1 mouse cellular context compared by ENCODE assay signal in the genomic region with DNA sequence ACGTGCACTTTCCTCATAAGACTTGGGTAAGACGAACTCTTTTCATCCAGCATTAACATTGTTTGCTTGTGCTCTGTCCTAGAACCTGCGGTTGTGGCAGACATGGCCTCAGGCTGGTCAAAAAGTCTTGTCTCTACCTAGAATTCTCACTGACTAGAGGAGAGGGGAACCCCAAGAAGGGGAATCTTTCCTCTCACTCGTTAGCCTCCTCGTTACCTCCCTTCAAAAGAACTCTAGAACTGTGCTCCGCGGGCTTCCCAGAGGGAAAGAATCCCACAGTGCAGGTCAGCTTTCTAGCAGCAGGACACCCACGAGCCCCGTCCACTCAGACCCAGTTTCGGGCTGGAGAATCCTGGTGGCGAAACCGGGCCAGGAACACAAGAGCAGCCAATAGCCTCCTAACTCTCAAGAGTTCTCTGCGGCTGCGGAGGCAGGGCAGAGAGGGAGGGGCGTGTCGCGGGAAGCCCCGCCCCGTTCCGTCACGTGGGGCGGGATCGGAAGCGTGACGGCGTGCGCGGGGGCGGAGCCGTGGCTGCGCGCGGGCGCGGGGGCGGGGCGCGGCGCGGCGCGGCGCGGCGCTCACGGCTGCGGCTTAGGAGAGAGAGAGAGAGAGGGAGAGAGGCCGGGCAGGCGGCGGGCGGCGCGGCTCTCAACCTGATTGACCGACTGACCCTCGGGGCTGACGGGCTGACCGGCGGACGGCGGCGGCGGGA.
A peak's percentile ranks its signal among the peaks of the same experiment; 100 is the strongest.
TF ChIP-seq lines count a peak whose summit lies in the region.

A gene (plus strand): TSS at position 553 of the 713 bp plus-strand sequence.

TF ChIP-seq in CH12.LX, 34 proteins besides CTCF, POLR2A, EP300 and RAD21 (continued from another document):
- TF ChIP-seq JUND (conservative IDR thresholded peaks at IDR 0.05; ENCODE audit: low read depth, low read length) (no peak), ZMIZ1 (IDR thresholded peaks at IDR 0.05; ENCODE audit: low read depth, low read length) (peak; percentile 74), JUN (IDR thresholded peaks at IDR 0.05; ENCODE audit: insufficient read depth, low read depth, low read length) (no peak), MEF2A (IDR thresholded peaks at IDR 0.05; ENCODE audit: borderline replicate concordance, low read depth, low read length) (no peak), USF1 (IDR thresholded peaks at IDR 0.05; ENCODE audit: low read depth, low read length) (peak; percentile 87), TCF12 (IDR thresholded peaks at IDR 0.05; ENCODE audit: low read depth, low read length) (peak; percentile 60; the same call in 1 of the 2 replicates)
TF ChIP-seq in CH12.LX: peak in this region for 7.
